Mouse (Mus musculus): Measurements from ENCODE around the gene Scaf4.
A peak's percentile ranks its signal among the peaks of the same experiment; 100 is the strongest.
"Not testable (repeated sequence)": the region's sequence is repeated elsewhere in the genome, so short reads cannot be mapped to it uniquely, and the experiment has no call there.

Gene Scaf4

GRCm38 (mm10) chr16:90234617-90235016, 49.7 kb downstream of the Scaf4 start:
- DNase-seq = no peak

GRCm38 (mm10) chr16:90233702-90234101, 50.6 kb downstream of the Scaf4 start:
- no peak for DNase-seq

GRCm38 (mm10) chr16:90231302-90231701, 53.0 kb downstream of the Scaf4 start:
- no peak for DNase-seq

- no peak for DNase-seq
Observed at GRCm38 (mm10) chr16:90229897-90230296, 54.4 kb downstream of the Scaf4 start.

GRCm38 (mm10) chr16:90221441-90222070, 62.7 kb downstream of the Scaf4 start:
- DNase-seq = no peak

- DNase-seq = no peak
Observed at GRCm38 (mm10) chr16:90220892-90221431, 63.3 kb downstream of the Scaf4 start.

GRCm38 (mm10) chr16:90220026-90220891, 64.0 kb downstream of the Scaf4 start, which contains the start of gene Sod1:
Sod1 (plus strand) TSS chr16:90220754.
- DNase-seq = peak; percentile 95 to 98

GRCm38 (mm10) chr16:90219445-90219844, 64.9 kb downstream of the Scaf4 start:
- DNase-seq = not testable (repeated sequence)

GRCm38 (mm10) chr16:90217926-90218325, 66.4 kb downstream of the Scaf4 start:
- no peak for DNase-seq

GRCm38 (mm10) chr16:90217356-90217755, 66.9 kb downstream of the Scaf4 start:
- no peak for DNase-seq

- DNase-seq = no peak
Observed at GRCm38 (mm10) chr16:90216414-90216813, 67.9 kb downstream of the Scaf4 start.

GRCm38 (mm10) chr16:90215879-90216278, 68.4 kb downstream of the Scaf4 start:
- not testable (repeated sequence) for DNase-seq

GRCm38 (mm10) chr16:90214731-90215565, 69.4 kb downstream of the Scaf4 start:
- no peak for DNase-seq

GRCm38 (mm10) chr16:90213477-90214339, 70.6 kb downstream of the Scaf4 start:
- DNase-seq = no peak

GRCm38 (mm10) chr16:90211767-90212166, 72.5 kb downstream of the Scaf4 start:
- no peak for DNase-seq

GRCm38 (mm10) chr16:90210717-90211116, 73.6 kb downstream of the Scaf4 start:
- DNase-seq = no peak

- DNase-seq = no peak
Observed at GRCm38 (mm10) chr16:90208996-90209395, 75.3 kb downstream of the Scaf4 start.

GRCm38 (mm10) chr16:90204868-90205267, 79.4 kb downstream of the Scaf4 start:
- DNase-seq = no peak

GRCm38 (mm10) chr16:90203226-90203962, 80.9 kb downstream of the Scaf4 start:
- no peak for DNase-seq

- no peak for DNase-seq
Observed at GRCm38 (mm10) chr16:90202140-90202539, 82.2 kb downstream of the Scaf4 start.

- DNase-seq = no peak
Observed at GRCm38 (mm10) chr16:90199174-90199573, 85.1 kb downstream of the Scaf4 start.

Data from spleen, adult 18-20 months (tissue).